Mouse (Mus musculus): ENCODE measurements around the gene Trpc4ap. TPM values are rescaled to one million over a fixed set of nuclear protein-coding genes. Genes with fewer than 3 reads are reported as not detected.

Gene Trpc4ap
- total RNA-seq, 1 experiment, result 50.0 TPM

GRCm38 (mm10) chr2:155655759-155656372 is 36.3 kb downstream of the Trpc4ap start:
- in situ Hi-C loops (cut with MboI; ENCODE audit: low sequenced_read_pairs in 2 of 2, unreplicated experiment in 2 of 2), result no loop called here
- Histone ChIP-seq H3K36me3 (ENCODE audit: control insufficient read depth, insufficient read depth, low read length, poor library complexity, severe bottlenecking) (peaks cover 4% of the 10 kb centered on the region), H3K9ac (ENCODE audit: insufficient read depth, low read depth, low read length, poor library complexity, severe bottlenecking) (no peak overlapping the region), H3K27ac (ENCODE audit: insufficient read depth, low read depth, low read length, poor library complexity, severe bottlenecking) (no peak overlapping the region), H3K9me3 (ENCODE audit: control insufficient read depth, insufficient read depth, low read depth, low read length) (no peaks in the 10 kb centered on the region), H3K4me3 (ENCODE audit: insufficient read depth in 1 of 2, low read depth in 1 of 2, low read length in 2 of 2, poor library complexity in 1 of 2, severe bottlenecking in 1 of 2) (no peak overlapping the region), H3K4me1 (ENCODE audit: control insufficient read depth in 2 of 2, insufficient read depth in 2 of 2, low read length in 2 of 2, poor library complexity in 1 of 2) (no peaks in the 10 kb centered on the region)
- no peak for DNase-seq (ENCODE audit: low read depth, low spot score)
- TF ChIP-seq ZC3H11A (IDR thresholded peaks at IDR 0.05; ENCODE audit: borderline replicate concordance, low read depth, low read length), result no peak
- no peak for TF ChIP-seq CHD2 (IDR thresholded peaks at IDR 0.05; ENCODE audit: low read depth, low read length)
- no peak for TF ChIP-seq HCFC1 (IDR thresholded peaks at IDR 0.05; ENCODE audit: borderline replicate concordance, insufficient read depth, low read length)
- no peak for TF ChIP-seq MAFK (IDR thresholded peaks at IDR 0.05; ENCODE audit: insufficient read depth, low read depth, low read length)
- TF ChIP-seq ZNF384 (IDR thresholded peaks at IDR 0.05; ENCODE audit: low read depth, low read length), result no peak

GRCm38 (mm10) chr2:155652618-155653017 is 39.6 kb downstream of the Trpc4ap start:
- no peak overlapping the region for H3K4me3 ChIP-seq (ENCODE audit: insufficient read depth in 1 of 2, low read depth in 1 of 2, low read length in 2 of 2, poor library complexity in 1 of 2, severe bottlenecking in 1 of 2)
- no peak for DNase-seq (ENCODE audit: low read depth, low spot score)
- no peaks in the 10 kb centered on the region for H3K9me3 ChIP-seq (ENCODE audit: control insufficient read depth, insufficient read depth, low read depth, low read length)
- in situ Hi-C loops (cut with MboI; ENCODE audit: low sequenced_read_pairs in 2 of 2, unreplicated experiment in 2 of 2), result no loop called here
- H3K36me3 ChIP-seq (ENCODE audit: control insufficient read depth, insufficient read depth, low read length, poor library complexity, severe bottlenecking), result peaks cover 4% of the 10 kb centered on the region
- TF ChIP-seq ZC3H11A (IDR thresholded peaks at IDR 0.05; ENCODE audit: borderline replicate concordance, low read depth, low read length) (no peak), ZNF384 (IDR thresholded peaks at IDR 0.05; ENCODE audit: low read depth, low read length) (no peak), MAFK (IDR thresholded peaks at IDR 0.05; ENCODE audit: insufficient read depth, low read depth, low read length) (no peak), CHD2 (IDR thresholded peaks at IDR 0.05; ENCODE audit: low read depth, low read length) (no peak), HCFC1 (IDR thresholded peaks at IDR 0.05; ENCODE audit: borderline replicate concordance, insufficient read depth, low read length) (no peak)
- no peak overlapping the region for H3K27ac ChIP-seq (ENCODE audit: insufficient read depth, low read depth, low read length, poor library complexity, severe bottlenecking)
- no peaks in the 10 kb centered on the region for H3K4me1 ChIP-seq (ENCODE audit: control insufficient read depth in 2 of 2, insufficient read depth in 2 of 2, low read length in 2 of 2, poor library complexity in 1 of 2)
- H3K9ac ChIP-seq (ENCODE audit: insufficient read depth, low read depth, low read length, poor library complexity, severe bottlenecking), result no peak overlapping the region

GRCm38 (mm10) chr2:155645746-155646145 is 46.4 kb downstream of the Trpc4ap start:
- Histone ChIP-seq H3K4me1 (ENCODE audit: control insufficient read depth in 2 of 2, insufficient read depth in 2 of 2, low read length in 2 of 2, poor library complexity in 1 of 2) (no peaks in the 10 kb centered on the region), H3K4me3 (ENCODE audit: insufficient read depth in 1 of 2, low read depth in 1 of 2, low read length in 2 of 2, poor library complexity in 1 of 2, severe bottlenecking in 1 of 2) (no peak overlapping the region), H3K27ac (ENCODE audit: insufficient read depth, low read depth, low read length, poor library complexity, severe bottlenecking) (no peak overlapping the region), H3K36me3 (ENCODE audit: control insufficient read depth, insufficient read depth, low read length, poor library complexity, severe bottlenecking) (peaks cover 19% of the 10 kb centered on the region), H3K9me3 (ENCODE audit: control insufficient read depth, insufficient read depth, low read depth, low read length) (no peaks in the 10 kb centered on the region), H3K9ac (ENCODE audit: insufficient read depth, low read depth, low read length, poor library complexity, severe bottlenecking) (no peak overlapping the region)
- in situ Hi-C loops (cut with MboI; ENCODE audit: low sequenced_read_pairs in 2 of 2, unreplicated experiment in 2 of 2), result no loop called here
- TF ChIP-seq HCFC1 (IDR thresholded peaks at IDR 0.05; ENCODE audit: borderline replicate concordance, insufficient read depth, low read length) (no peak), ZC3H11A (IDR thresholded peaks at IDR 0.05; ENCODE audit: borderline replicate concordance, low read depth, low read length) (no peak)
- no peak for DNase-seq (ENCODE audit: low read depth, low spot score)

GRCm38 (mm10) chr2:155641540-155642472 is 50.4 kb downstream of the Trpc4ap start:
- DNase-seq (ENCODE audit: low read depth, low spot score), result no peak
- no peaks in the 10 kb centered on the region for H3K4me1 ChIP-seq (ENCODE audit: control insufficient read depth in 2 of 2, insufficient read depth in 2 of 2, low read length in 2 of 2, poor library complexity in 1 of 2)
- TF ChIP-seq HCFC1 (IDR thresholded peaks at IDR 0.05; ENCODE audit: borderline replicate concordance, insufficient read depth, low read length) (no peak), MAFK (IDR thresholded peaks at IDR 0.05; ENCODE audit: insufficient read depth, low read depth, low read length) (no peak), ZNF384 (IDR thresholded peaks at IDR 0.05; ENCODE audit: low read depth, low read length) (no peak), ZC3H11A (IDR thresholded peaks at IDR 0.05; ENCODE audit: borderline replicate concordance, low read depth, low read length) (no peak), CHD2 (IDR thresholded peaks at IDR 0.05; ENCODE audit: low read depth, low read length) (no peak)
- in situ Hi-C loops (cut with MboI; ENCODE audit: low sequenced_read_pairs in 2 of 2, unreplicated experiment in 2 of 2), result no loop called here
- H3K9ac ChIP-seq (ENCODE audit: insufficient read depth, low read depth, low read length, poor library complexity, severe bottlenecking), result no peak overlapping the region
- H3K9me3 ChIP-seq (ENCODE audit: control insufficient read depth, insufficient read depth, low read depth, low read length), result no peaks in the 10 kb centered on the region
- H3K27ac ChIP-seq (ENCODE audit: insufficient read depth, low read depth, low read length, poor library complexity, severe bottlenecking), result no peak overlapping the region
- H3K36me3 ChIP-seq (ENCODE audit: control insufficient read depth, insufficient read depth, low read length, poor library complexity, severe bottlenecking), result peaks cover 21% of the 10 kb centered on the region
- no peak overlapping the region for H3K4me3 ChIP-seq (ENCODE audit: insufficient read depth in 1 of 2, low read depth in 1 of 2, low read length in 2 of 2, poor library complexity in 1 of 2, severe bottlenecking in 1 of 2)
